Mouse (Mus musculus): ENCODE measurements at regions not wholly inside any gene's neighbourhood (a gene's known extent, or its start where the extent isn't known, plus 50 kb on each side); places are given as distances from the start of the nearest gene placed in this dataset.

GRCm38 (mm10) chr12:109871021-109871420 is 270.9 kb upstream of the Rtl1 start:
- TF ChIP-seq CTCF (conservative IDR thresholded peaks at IDR 0.05 in 1 of 2, IDR thresholded peaks at IDR 0.05 in 1 of 2; ENCODE audit: low read depth in 2 of 2, low read length in 2 of 2) (no peak), CHD2 (IDR thresholded peaks at IDR 0.05; ENCODE audit: low read length) (no peak), TBP (conservative IDR thresholded peaks at IDR 0.05; ENCODE audit: low read depth, low read length) (no peak), NELFE (IDR thresholded peaks at IDR 0.05; ENCODE audit: low read depth, low read length) (no peak)

All from CH12.LX (cell line).